Mouse (Mus musculus) kidney, embryonic 15.5 days (tissue): ENCODE measurements around the gene Srp68. TPM values are rescaled to one million over a fixed set of nuclear protein-coding genes. Genes with fewer than 3 reads are reported as not detected.

Experiments
- ATAC-seq: fragments of 200-750 bp; cut with Nextera tagmentation; replicated peaks from 2 replicates; pipeline ENCODE4 v1.8.0; 2017; ENCODE audit warnings: moderate TSS enrichment; ENCODE audit not compliant: low FRiP score
- H3K27ac ChIP-seq: fragments of 300-500 bp; sonication (generic); 2 replicates; pipeline ENCODE4 v1.5.1; 2015; ENCODE audit warnings: mild to moderate bottlenecking, inconsistent platforms
- H3K27me3 ChIP-seq: fragments of 300-500 bp; sonication (generic); 2 replicates; pipeline ENCODE4 v1.6.1; 2015; ENCODE audit warnings: inconsistent platforms
- H3K36me3 ChIP-seq: fragments of 300-500 bp; sonication (generic); 2 replicates; pipeline ENCODE4 v1.6.1; 2015; ENCODE audit warnings: inconsistent platforms
- H3K4me1 ChIP-seq: fragments of 300-500 bp; sonication (generic); 2 replicates; pipeline ENCODE4 v1.6.1; 2015; ENCODE audit warnings: inconsistent platforms
- H3K4me2 ChIP-seq: fragments of 300-500 bp; sonication (generic); 2 replicates; pipeline ENCODE4 v1.6.1; 2015; ENCODE audit warnings: moderate library complexity, mild to moderate bottlenecking, inconsistent platforms
- H3K4me3 ChIP-seq: fragments of 300-500 bp; sonication (generic); replicated peaks from 2 replicates; pipeline ENCODE4 v1.5.1; 2015; ENCODE audit warnings: mild to moderate bottlenecking, inconsistent platforms
- H3K9ac ChIP-seq: fragments of 300-500 bp; sonication (generic); 2 replicates; pipeline ENCODE4 v1.6.1; 2015; ENCODE audit warnings: mild to moderate bottlenecking, inconsistent platforms
- H3K9me3 ChIP-seq: fragments of 300-500 bp; sonication (generic); replicated peaks from 2 replicates; pipeline ENCODE4 v1.6.1; 2016; ENCODE audit warnings: inconsistent platforms
- WGBS: fragments of 180-500 bp; shearing (Covaris S2); methylation state at CpG from one replicate; pipeline ENCODE4 v1.1.7; 2015; ENCODE audit warnings: mixed read lengths; 5-methylcytosine and 5-hydroxymethylcytosine counted together
- polyA plus RNA-seq: library from polyadenylated mRNA; unstranded; fragments of >200 nt; fragmentation: Nextera tagmentation; extraction: Ambion mirVana; gene quantifications from 2 replicates; pipeline ENCODE4 v1.2.1, GENCODE M21; 2015

Srp68 gene
- polyA plus RNA-seq, 1 experiment from 2014 or later = 96.5 TPM

DNA sequence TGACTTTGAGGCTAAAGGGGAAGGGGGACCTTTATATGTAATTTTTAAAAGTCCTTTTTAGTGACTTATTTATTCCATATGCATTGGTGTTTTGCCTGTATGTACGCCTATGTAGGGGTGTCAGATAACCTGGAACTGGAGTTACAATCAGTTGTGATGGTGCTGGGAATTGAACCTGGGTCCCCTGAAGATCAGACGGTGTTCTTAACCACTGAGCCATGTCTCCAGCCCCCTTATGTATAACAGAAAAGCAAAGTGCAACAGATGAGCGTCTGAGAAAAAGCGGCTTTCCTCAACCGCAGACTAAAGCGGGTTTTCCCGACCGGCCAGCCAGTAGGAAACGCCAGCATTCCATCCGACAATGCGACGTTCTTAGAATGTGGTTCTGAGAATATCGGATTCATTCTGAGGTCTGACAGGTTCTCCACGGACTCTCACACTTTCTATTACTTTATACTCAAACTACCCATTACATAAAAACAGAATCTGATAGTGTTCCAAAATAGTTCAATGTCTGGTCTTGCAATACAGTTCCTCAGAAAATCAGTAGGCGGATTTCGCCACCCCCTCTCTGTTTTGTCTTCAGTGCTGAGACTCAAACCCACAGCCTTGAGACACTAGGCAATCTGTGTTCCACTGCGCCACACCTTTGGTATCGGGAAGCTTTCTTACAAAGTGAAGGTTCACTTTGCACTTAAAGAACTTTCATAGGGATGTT is 77.0 kb downstream of the Srp68 start:
- Histone ChIP-seq H3K27me3 (no peaks in the 10 kb centered on the region), H3K27ac (no peak overlapping the region), H3K4me3 (0 out of 2 replicates have a peak overlapping the region, but pooled peaks have one; percentile 90), H3K4me2 (peak overlapping the region; percentile 85), H3K9me3 (no peaks in the 10 kb centered on the region), H3K36me3 (peaks cover 14% of the 10 kb centered on the region; the same call in 1 of the 2 replicates), H3K9ac (no peak overlapping the region), H3K4me1 (peaks cover 24% of the 10 kb centered on the region)
- no peak for ATAC-seq
- WGBS = 95% methylated on average over 18 of the region's 18 CpGs

DNA sequence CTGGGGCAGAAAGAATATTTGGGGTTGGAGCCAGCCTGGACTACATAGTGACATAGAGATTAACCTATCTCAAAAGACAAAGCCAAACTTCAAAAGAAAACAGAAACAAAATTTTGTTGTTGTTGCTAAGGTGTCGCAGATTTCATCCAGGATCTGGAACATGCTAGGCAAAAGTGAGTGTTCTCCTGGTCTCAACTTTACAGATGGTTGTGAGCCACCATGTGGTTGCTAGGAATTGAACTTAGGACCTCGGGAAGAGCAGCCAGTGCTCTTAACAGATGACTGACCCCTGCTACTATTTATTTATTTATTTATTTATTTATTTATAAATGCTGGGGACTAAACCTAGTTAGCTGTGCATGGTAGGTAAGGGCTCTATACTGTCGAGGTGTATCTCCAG is 77.7 kb downstream of the Srp68 start:
- H3K4me3 ChIP-seq = no peak overlapping the region

DNA sequence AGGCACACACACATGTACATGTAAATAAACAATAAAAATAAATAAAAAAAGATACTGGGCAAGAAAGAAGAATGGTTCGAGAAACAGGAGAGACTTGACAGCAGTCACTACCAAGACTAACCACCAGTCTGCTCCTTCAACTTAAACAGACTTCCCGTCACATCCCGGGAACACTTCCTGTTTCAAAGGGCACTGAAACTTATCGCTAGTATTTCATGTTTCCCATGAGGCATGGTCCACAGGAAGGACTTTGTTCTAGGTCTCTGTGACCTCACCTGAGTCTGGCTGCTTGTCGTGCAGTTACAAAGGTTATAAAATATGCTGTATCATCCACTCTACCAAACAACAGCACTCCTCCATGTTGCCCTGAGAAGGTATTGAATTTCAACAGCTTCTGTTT is 78.8 kb downstream of the Srp68 start:
- 63% methylated on average over 5 of the region's 5 CpGs for WGBS
- 0 out of 2 replicates have a peak overlapping the region, but pooled peaks have one; percentile 9 for H3K27ac ChIP-seq
- no peak overlapping the region for H3K4me2 ChIP-seq
- peaks cover 24% of the 10 kb centered on the region for H3K4me1 ChIP-seq
- no peaks in the 10 kb centered on the region for H3K27me3 ChIP-seq
- H3K9ac ChIP-seq = no peak overlapping the region
- no peak for ATAC-seq
- no peak overlapping the region for H3K4me3 ChIP-seq
- no peaks in the 10 kb centered on the region for H3K9me3 ChIP-seq
- H3K36me3 ChIP-seq = peaks cover 21% of the 10 kb centered on the region

More for the DNA sequence above, 77.7 kb downstream of the Srp68 start:
- peaks cover 24% of the 10 kb centered on the region for H3K4me1 ChIP-seq
- H3K9me3 ChIP-seq = no peaks in the 10 kb centered on the region
- ATAC-seq = no peak
- no peak overlapping the region for H3K9ac ChIP-seq
- H3K4me2 ChIP-seq = no peak overlapping the region
- no peaks in the 10 kb centered on the region for H3K27me3 ChIP-seq
- WGBS = 85% methylated on average over 3 of the region's 3 CpGs
- H3K36me3 ChIP-seq = peaks cover 16% of the 10 kb centered on the region
- H3K27ac ChIP-seq = no peak overlapping the region

Other genes with a start within 250 kb of the Srp68 start
- 1,673 and 1,817 TPM in 2 replicates for gene H3f3b, start 246.3 kb downstream of the Srp68 start, polyA plus RNA-seq
- gene Unk, start 243.9 kb downstream of the Srp68 start, polyA plus RNA-seq = 37.3 and 40.1 TPM in 2 replicates
- 1.3 and 1.5 TPM in 2 replicates for gene Unc13d, start 196.3 kb downstream of the Srp68 start, polyA plus RNA-seq
- 82.1 and 101 TPM in 2 replicates for gene Wbp2, start 187.2 kb downstream of the Srp68 start, polyA plus RNA-seq
- gene Trim47, start 147.0 kb downstream of the Srp68 start, polyA plus RNA-seq = 21.4 and 24.6 TPM in 2 replicates
- 4.5 and 5.4 TPM in 2 replicates for gene Trim65, start 143.1 kb downstream of the Srp68 start, polyA plus RNA-seq
- 102 and 112 TPM in 2 replicates for gene Mrpl38, start 135.3 kb downstream of the Srp68 start, polyA plus RNA-seq
- 37.4 and 41.4 TPM in 2 replicates for gene Fbf1, start 106.1 kb downstream of the Srp68 start, polyA plus RNA-seq
- 75.6 and 79.4 TPM in 2 replicates for gene Ten1, start 75.4 kb downstream of the Srp68 start, polyA plus RNA-seq
- gene Acox1, start 75.2 kb downstream of the Srp68 start, polyA plus RNA-seq = 32.6 and 35.9 TPM in 2 replicates
- gene Evpl, start 36.1 kb downstream of the Srp68 start, polyA plus RNA-seq = 2.8 and 2.9 TPM in 2 replicates
- gene Galr2, start 6.7 kb upstream of the Srp68 start, polyA plus RNA-seq = 0.22 and 0.32 TPM in 2 replicates
- 61.8 and 64.0 TPM in 2 replicates for gene Exoc7, start 33.0 kb upstream of the Srp68 start, polyA plus RNA-seq
- gene Foxj1, start 61.2 kb upstream of the Srp68 start, polyA plus RNA-seq = 2.9 TPM in 2 replicates
- gene Rnf157, start 138.8 kb upstream of the Srp68 start, polyA plus RNA-seq = 12.4 and 12.5 TPM in 2 replicates
- gene Ubald2, start 159.9 kb upstream of the Srp68 start, polyA plus RNA-seq = 45.7 and 58.1 TPM in 2 replicates
- gene Qrich2, start 192.0 kb upstream of the Srp68 start, polyA plus RNA-seq = 0.14 and 0.30 TPM in 2 replicates
- 196 and 208 TPM in 2 replicates for gene Prpsap1, start 220.0 kb upstream of the Srp68 start, polyA plus RNA-seq